31 mouse cellular contexts compared by ENCODE assay signal in genomic region chr19:30924032-30924431, GRCm38 (mm10).
DNase-seq lines count a peak whose midpoint lies in the region; ATAC-seq and TF ChIP-seq lines count a peak whose summit lies in the region.
"Had no signal": no experiment of that assay in that cellular context is flagged by ENCODE, and none has a peak within 500 bp of the region (broad histone marks: within the 10 kb centered on the region; RNA-seq: fewer than 3 reads in every experiment).

No protein-coding gene starts in this region.

- H3K79me2 ChIP-seq in myocyte (ENCODE audit: control insufficient read depth, insufficient read depth): no peaks in the 10 kb centered on the region

- ATAC-seq in CD4-positive, CD25-positive, alpha-beta regulatory T cell, adult 4 months: peak; percentile 32
- peak; percentile 61 for ATAC-seq in activated CD4-positive, CD25-positive, alpha-beta regulatory T cell, adult 4 months
- ATAC-seq: forebrain, embryonic 15.5 days had no signal

- H3ac ChIP-seq in myocyte (ENCODE audit: control insufficient read depth, insufficient read length): no peak overlapping the region

- no peak overlapping the region for H3K4me3 ChIP-seq in myocyte
- H3K4me3 ChIP-seq: embryonic facial prominence, embryonic 10.5 days; embryonic facial prominence, embryonic 15.5 days; forebrain, embryonic 15.5 days; hindbrain, embryonic 13.5 days; limb, embryonic 13.5 days; lung, embryonic 15.5 days; megakaryocyte, embryonic 14.5 days; midbrain, embryonic 12.5 days; neural tube, embryonic 15.5 days had no signal

- H3K27me3 ChIP-seq in myocyte (ENCODE audit: control insufficient read depth, insufficient read depth, insufficient read length): no peaks in the 10 kb centered on the region
- H3K27me3 ChIP-seq: CH12.LX; embryonic facial prominence, embryonic 15.5 days; forebrain, embryonic 15.5 days; hindbrain, embryonic 13.5 days; limb, embryonic 13.5 days; lung, embryonic 15.5 days; megakaryocyte, embryonic 14.5 days; midbrain, embryonic 12.5 days; neural tube, embryonic 15.5 days had no signal

- no peaks in the 10 kb centered on the region for H3K36me3 ChIP-seq in myocyte (ENCODE audit: control insufficient read depth, insufficient read depth)
- H3K36me3 ChIP-seq: embryonic facial prominence, embryonic 10.5 days; embryonic facial prominence, embryonic 15.5 days; forebrain, embryonic 15.5 days; hindbrain, embryonic 13.5 days; limb, embryonic 13.5 days; lung, embryonic 15.5 days; midbrain, embryonic 12.5 days; neural tube, embryonic 15.5 days had no signal

- peak overlapping the region; percentile 35 for H3K4me2 ChIP-seq in myocyte (ENCODE audit: low read depth)
- H3K4me2 ChIP-seq: embryonic facial prominence, embryonic 15.5 days; forebrain, embryonic 15.5 days; heart, embryonic 11.5 days; hindbrain, embryonic 13.5 days; limb, embryonic 13.5 days; liver, embryonic 11.5 days; lung, embryonic 15.5 days; midbrain, embryonic 12.5 days; neural tube, embryonic 15.5 days had no signal

- peak; percentile 69 for DNase-seq in 416B (ENCODE audit: low read depth)
- no peak for DNase-seq in embryo, embryonic 10 days (ENCODE audit: low spot score)
- DNase-seq in layer of hippocampus, adult 18-20 months (ENCODE audit: low spot score in 2 of 2): no peak
- DNase-seq in right cerebral cortex, postnatal 4 days: no peak
- DNase-seq: adrenal gland, adult 2 months; adrenal gland, postnatal 36 days; cerebellum, adult 18-20 months; cerebellum, postnatal 14 days; gastrocnemius, postnatal 25 days; heart, adult 18-20 months; heart, postnatal 36 days; kidney, adult 11 months; kidney, postnatal 36 days; lung, postnatal 4 days; right cerebral cortex, postnatal 25 days; thymus, adult 2 months had no signal

- no peak for TF ChIP-seq POLR2A in myocyte (IDR thresholded peaks at IDR 0.05; ENCODE audit: insufficient read length, low read depth)

TF ChIP-seq in myocyte, 11 proteins besides CTCF, POLR2A, EP300 and RAD21:
- TF ChIP-seq TCF3 (IDR thresholded peaks at IDR 0.05; ENCODE audit: insufficient read length, low read depth) (no peak), CEBPB (IDR thresholded peaks at IDR 0.05; ENCODE audit: insufficient read depth, poor library complexity, severe bottlenecking) (0 out of 2 replicates have a peak, but pooled peaks have one; percentile 43)
TF ChIP-seq in myocyte: peak in this region for 1.
